Comparison of ENCODE assay signal across 14 mouse cellular contexts in the genomic region with DNA sequence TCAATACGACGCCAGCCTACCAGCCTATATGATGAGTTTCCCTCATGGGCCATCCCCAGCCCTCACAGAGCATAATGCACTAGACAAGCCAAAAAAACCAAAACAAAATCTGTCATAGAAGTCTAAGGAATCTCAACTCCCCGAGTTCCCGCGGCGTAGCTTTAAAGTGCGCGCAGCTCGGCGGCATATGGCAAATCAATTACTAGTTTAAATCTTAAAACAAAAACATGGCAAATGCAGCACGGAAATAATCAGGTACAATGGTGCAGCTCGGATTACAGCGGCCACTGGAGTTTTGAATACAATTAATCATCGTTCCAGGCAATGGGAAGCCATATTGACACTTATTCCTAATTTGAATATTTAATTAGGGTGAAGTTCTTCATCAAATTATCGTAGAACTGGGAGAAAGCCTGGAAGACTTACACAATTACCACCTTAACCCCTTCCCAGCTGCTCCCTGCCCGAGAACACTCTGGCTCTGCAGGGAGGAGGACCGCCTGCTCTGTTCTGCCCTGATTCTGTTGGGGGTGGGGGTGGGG.
DNase-seq lines count a peak whose midpoint lies in the region; ATAC-seq and TF ChIP-seq lines count a peak whose summit lies in the region.
"Had no signal": no experiment of that assay in that cellular context is flagged by ENCODE, and none has a peak within 500 bp of the region (broad histone marks: within the 10 kb centered on the region; RNA-seq: fewer than 3 reads in every experiment).

No protein-coding gene starts in this region.

- peaks cover 21% of the 10 kb centered on the region for H3K4me1 ChIP-seq in forebrain, embryonic 11.5 days (replicated peaks; ENCODE audit: control insufficient read depth, insufficient read depth, low read length)
- 0 out of 2 replicates have a peak, but pooled peaks cover 19% of the 10 kb centered on the region for H3K4me1 ChIP-seq in forebrain, postnatal 0 days (ENCODE audit: insufficient read depth)
- peaks cover 69% of the 10 kb centered on the region for H3K4me1 ChIP-seq in hindbrain, embryonic 14.5 days (replicated peaks; ENCODE audit: control insufficient read depth, insufficient read depth, low read length)
- H3K4me1 ChIP-seq: intestine, embryonic 15.5 days; liver, embryonic 15.5 days had no signal

- 0 out of 2 replicates have a peak, but pooled peaks have one; percentile 45 for ATAC-seq in forebrain, embryonic 11.5 days (replicated peaks; ENCODE audit: low FRiP score)
- no peak for ATAC-seq in forebrain, postnatal 0 days
- no peak for ATAC-seq in hindbrain, embryonic 14.5 days (ENCODE audit: low FRiP score)
- ATAC-seq: intestine, embryonic 15.5 days had no signal

- H3K4me3 ChIP-seq in forebrain, embryonic 11.5 days (ENCODE audit: low read depth, low read length), result no peak overlapping the region
- no peak overlapping the region for H3K4me3 ChIP-seq in forebrain, postnatal 0 days (ENCODE audit: low read depth, low read length)
- H3K4me3 ChIP-seq in hindbrain, embryonic 14.5 days (replicated peaks; ENCODE audit: low read length), result no peak overlapping the region
- H3K4me3 ChIP-seq: intestine, embryonic 15.5 days; layer of hippocampus, adult 2 months; liver, embryonic 15.5 days had no signal

- H3K36me3 ChIP-seq in forebrain, embryonic 11.5 days (ENCODE audit: control insufficient read depth, insufficient read depth, low read length), result no peaks in the 10 kb centered on the region
- peaks cover 10% of the 10 kb centered on the region for H3K36me3 ChIP-seq in forebrain, postnatal 0 days (ENCODE audit: insufficient read depth)
- H3K36me3 ChIP-seq in hindbrain, embryonic 14.5 days (replicated peaks; ENCODE audit: control insufficient read depth, insufficient read depth), result 0 out of 2 replicates have a peak, but pooled peaks cover 13% of the 10 kb centered on the region
- H3K36me3 ChIP-seq: intestine, embryonic 15.5 days; liver, embryonic 15.5 days had no signal

- WGBS in forebrain, embryonic 11.5 days, result 62% methylated on average over 17 of the region's 17 CpGs
- 43% methylated on average over 17 of the region's 17 CpGs for WGBS in forebrain, postnatal 0 days
- 43% methylated on average over 17 of the region's 17 CpGs for WGBS in hindbrain, embryonic 14.5 days

- no peak overlapping the region for H3K9ac ChIP-seq in forebrain, embryonic 11.5 days (ENCODE audit: low read length)
- H3K9ac ChIP-seq in forebrain, postnatal 0 days, result no peak overlapping the region
- H3K9ac ChIP-seq in hindbrain, embryonic 14.5 days, result no peak overlapping the region
- H3K9ac ChIP-seq: intestine, embryonic 15.5 days; liver, embryonic 15.5 days had no signal

- peak overlapping the region; percentile 55; the same call in 1 of the 2 replicates for H3K27ac ChIP-seq in forebrain, embryonic 11.5 days (ENCODE audit: low read depth, low read length)
- no peak overlapping the region for H3K27ac ChIP-seq in forebrain, postnatal 0 days (ENCODE audit: low read depth, low read length)
- H3K27ac ChIP-seq in hindbrain, embryonic 14.5 days, result peak overlapping the region; percentile 61; the same call in 1 of the 2 replicates
- H3K27ac ChIP-seq: intestine, embryonic 15.5 days; layer of hippocampus, adult 2 months; liver, embryonic 15.5 days had no signal

- H3K4me2 ChIP-seq in forebrain, embryonic 11.5 days (ENCODE audit: low read depth, low read length, severe bottlenecking), result no peak overlapping the region
- H3K4me2 ChIP-seq in forebrain, postnatal 0 days (ENCODE audit: low read depth), result no peak overlapping the region
- no peak overlapping the region for H3K4me2 ChIP-seq in hindbrain, embryonic 14.5 days (replicated peaks)
- H3K4me2 ChIP-seq: intestine, embryonic 15.5 days; liver, embryonic 15.5 days had no signal

- no peak for TF ChIP-seq CTCF in forebrain, postnatal 0 days (IDR thresholded peaks at IDR 0.05; ENCODE audit: low read depth)

- H3K9me3 ChIP-seq in forebrain, embryonic 11.5 days (ENCODE audit: control insufficient read depth, low read length), result no peaks in the 10 kb centered on the region
- no peaks in the 10 kb centered on the region for H3K9me3 ChIP-seq in forebrain, postnatal 0 days (ENCODE audit: low read length)
- no peaks in the 10 kb centered on the region for H3K9me3 ChIP-seq in hindbrain, embryonic 14.5 days (ENCODE audit: control insufficient read depth, low read length)
- H3K9me3 ChIP-seq: intestine, embryonic 15.5 days; liver, embryonic 15.5 days had no signal

- H3K27me3 ChIP-seq in forebrain, embryonic 11.5 days (ENCODE audit: control insufficient read depth, insufficient read depth, low read length), result no peaks in the 10 kb centered on the region
- H3K27me3 ChIP-seq in forebrain, postnatal 0 days (ENCODE audit: insufficient read depth, low read length), result no peaks in the 10 kb centered on the region
- H3K27me3 ChIP-seq in hindbrain, embryonic 14.5 days (ENCODE audit: control insufficient read depth, insufficient read depth, low read length), result no peaks in the 10 kb centered on the region
- H3K27me3 ChIP-seq: intestine, embryonic 15.5 days; liver, embryonic 15.5 days had no signal

- no peak for DNase-seq in forebrain, embryonic 11.5 days (ENCODE audit: low spot score)
- DNase-seq in forebrain, postnatal 0 days, result no peak
- DNase-seq in embryo, embryonic 10.5 days (ENCODE audit: low spot score), result peak; percentile 45
- DNase-seq in hindbrain, embryonic 14.5 days (ENCODE audit: low spot score), result no peak
- peak; percentile 71 for DNase-seq in mesoderm, embryonic 11.5 days (ENCODE audit: low read depth, low spot score)
- DNase-seq in adrenal gland, adult 8-10 months, result no peak
- no peak for DNase-seq in cerebellum, adult 9-11 months
- no peak for DNase-seq in left cerebral cortex, adult 9 months (ENCODE audit: low spot score in 2 of 2)
- DNase-seq: gastrocnemius, postnatal 14 days; heart, postnatal 10 days; thymus, postnatal 14 days had no signal

Comparison
In these comparisons a context has a peak if more than half of its experiments do, and no peak if none do; other contexts are left out.
1. DNase-seq: peak in embryo, embryonic 10.5 days (single experiment) and mesoderm, embryonic 11.5 days (single experiment); none in forebrain, embryonic 11.5 days (single experiment), forebrain, postnatal 0 days (single experiment), hindbrain, embryonic 14.5 days (single experiment), adrenal gland, adult 8-10 months (single experiment), cerebellum, adult 9-11 months (single experiment) and left cerebral cortex, adult 9 months (0 of 2).